In the genomic region with DNA sequence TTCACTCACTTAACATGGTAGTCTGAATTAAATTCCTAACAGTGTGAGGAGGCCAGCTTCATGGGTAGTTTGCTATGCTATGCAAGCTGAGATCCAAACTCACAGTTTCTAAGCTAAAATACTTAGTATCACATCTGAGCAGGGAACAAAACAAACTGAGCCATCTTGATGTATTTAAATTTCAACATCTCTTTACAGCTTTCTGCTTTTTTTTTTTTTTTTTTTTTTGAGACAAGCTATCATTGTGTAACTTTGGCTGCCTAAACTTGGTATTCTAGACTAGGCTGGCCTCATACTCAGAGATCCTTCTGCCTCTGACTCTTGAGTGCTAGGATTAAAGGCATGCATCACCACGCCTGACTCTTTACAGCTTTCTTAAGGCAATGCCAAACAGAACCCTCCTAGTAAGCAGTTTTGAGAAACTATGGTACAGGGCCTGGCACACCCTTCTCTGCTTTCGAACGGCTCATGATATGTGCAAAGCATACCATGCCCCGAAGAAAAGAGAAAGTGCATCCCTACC, we compare ENCODE assay signal across 26 mouse cellular contexts.
"Had no signal": no experiment of that assay in that cellular context is flagged by ENCODE, and none has a peak within 500 bp of the region (broad histone marks: within the 10 kb centered on the region; RNA-seq: fewer than 3 reads in every experiment).

No protein-coding gene starts in this region.

- H3K27me3 ChIP-seq: heart, embryonic 12.5 days; hindbrain, embryonic 12.5 days; intestine, embryonic 15.5 days; limb, embryonic 13.5 days; limb, embryonic 15.5 days; liver, embryonic 13.5 days had no signal

- ATAC-seq: hindbrain, embryonic 16.5 days; inflammation-experienced regulatory T-cells, adult 6 months; intestine, embryonic 15.5 days; intestine, postnatal 0 days had no signal

- H3K4me1 ChIP-seq: heart, embryonic 10.5 days; intestine, embryonic 15.5 days had no signal

- H3K4me3 ChIP-seq: gastrocnemius, adult 2 months; heart, embryonic 10.5 days; heart, embryonic 12.5 days; hindbrain, embryonic 10.5 days; hindbrain, embryonic 12.5 days; intestine, embryonic 15.5 days; layer of hippocampus, adult 2 months; limb, embryonic 13.5 days; limb, embryonic 15.5 days; liver, embryonic 13.5 days had no signal

- H3K4me2 ChIP-seq: heart, embryonic 12.5 days; hindbrain, embryonic 12.5 days; hindbrain, embryonic 14.5 days; intestine, embryonic 15.5 days; limb, embryonic 13.5 days; limb, embryonic 15.5 days; liver, embryonic 13.5 days had no signal

- H3K9me3 ChIP-seq: heart, embryonic 10.5 days; heart, embryonic 12.5 days; hindbrain, embryonic 10.5 days; hindbrain, embryonic 12.5 days; intestine, embryonic 15.5 days; limb, embryonic 13.5 days; limb, embryonic 15.5 days; liver, embryonic 13.5 days had no signal

- H3K9ac ChIP-seq: heart, embryonic 12.5 days; hindbrain, embryonic 12.5 days; hindbrain, embryonic 14.5 days; intestine, embryonic 15.5 days; limb, embryonic 13.5 days; limb, embryonic 15.5 days; liver, embryonic 13.5 days had no signal

- H3K27ac ChIP-seq: gastrocnemius, adult 2 months; heart, embryonic 10.5 days; hindbrain, embryonic 10.5 days; hindbrain, embryonic 12.5 days; hindbrain, embryonic 14.5 days; intestine, embryonic 15.5 days; layer of hippocampus, adult 2 months; limb, embryonic 13.5 days; limb, embryonic 15.5 days; liver, embryonic 13.5 days had no signal

- DNase-seq: gastrocnemius, adult 2 months; gastrocnemius, postnatal 10 days; gastrocnemius, postnatal 25 days; heart, adult 18-20 months; heart, postnatal 10 days; heart, postnatal 4 days; kidney, adult 18-20 months; kidney, adult 8-10 months; kidney, postnatal 10 days; kidney, postnatal 25 days; kidney, postnatal 4 days; layer of hippocampus, postnatal 36 days; left cerebral cortex, postnatal 4 days; liver, embryonic 13.5 days had no signal
